Mouse (Mus musculus) stomach, postnatal 0 days (tissue): ENCODE results near the gene Cd200r1. TPM values are rescaled to one million over a fixed set of nuclear protein-coding genes. Genes with fewer than 3 reads are reported as not detected.
"Not testable (repeated sequence)": the region's sequence is repeated elsewhere in the genome, so short reads cannot be mapped to it uniquely, and the experiment has no call there.

Experiments used
- ATAC-seq: fragments of 200-750 bp; cut with Nextera tagmentation; 2 replicates; pipeline ENCODE4 v1.8.0; 2017; ENCODE audit not compliant: low FRiP score, low TSS enrichment
- DNase-seq: peaks from one replicate; pipeline ENCODE4 v3.0.0-alpha.2; 2016; ENCODE audit warnings: low spot score
- H3K27ac ChIP-seq: fragments of 300-500 bp; sonication (generic); replicated peaks from 2 replicates; pipeline ENCODE4 v1.5.1; 2014; ENCODE audit warnings: mild to moderate bottlenecking, control low read depth
- H3K27me3 ChIP-seq: fragments of 300-500 bp; sonication (generic); 2 replicates; pipeline ENCODE4 v1.6.1; 2014; ENCODE audit warnings: low read length; ENCODE audit not compliant: control insufficient read depth, insufficient read depth
- H3K36me3 ChIP-seq: fragments of 300-500 bp; sonication (generic); 2 replicates; pipeline ENCODE4 v1.6.1; 2014; ENCODE audit warnings: low read length, mixed read lengths; ENCODE audit not compliant: control insufficient read depth, insufficient read depth
- H3K4me1 ChIP-seq: fragments of 300-500 bp; sonication (generic); replicated peaks from 2 replicates; pipeline ENCODE4 v1.6.1; 2014; ENCODE audit warnings: antibody characterized with exemption; ENCODE audit not compliant: control insufficient read depth, insufficient read depth
- H3K4me2 ChIP-seq: fragments of 300-500 bp; sonication (generic); replicated peaks from 2 replicates; pipeline ENCODE4 v1.6.1; 2014; ENCODE audit warnings: low read depth, mild to moderate bottlenecking, control low read depth, moderate library complexity
- H3K4me3 ChIP-seq: fragments of 300-500 bp; sonication (generic); 2 replicates; pipeline ENCODE4 v1.5.1; 2014; ENCODE audit warnings: low read depth, low read length, control low read depth
- H3K9ac ChIP-seq: fragments of 300-500 bp; sonication (generic); 2 replicates; pipeline ENCODE4 v1.6.1; 2014; ENCODE audit warnings: mild to moderate bottlenecking, low read length, control low read depth, mixed read lengths
- H3K9me3 ChIP-seq: fragments of 300-500 bp; sonication (generic); 2 replicates; pipeline ENCODE4 v1.6.1; 2016; ENCODE audit warnings: low read length; ENCODE audit not compliant: control insufficient read depth
- CTCF ChIP-seq: IDR thresholded peaks from 2 replicates; pipeline ENCODE4 v1.5.1; 2016; ENCODE audit warnings: antibody characterized with exemption, low read depth, mild to moderate bottlenecking, moderate library complexity
- EP300 ChIP-seq: optimal IDR thresholded peaks from 2 replicates; pipeline ENCODE3; 2016; ENCODE audit warnings: antibody characterized with exemption
- WGBS: fragments of 180-500 bp; shearing (Covaris S2); extraction: QIAGEN DNeasy Blood & Tissue Kit; methylation state at CpG from one replicate; pipeline ENCODE4 v1.1.7; 2014; 5-methylcytosine and 5-hydroxymethylcytosine counted together
- polyA plus RNA-seq: library from polyadenylated mRNA; unstranded; fragments of >200 nt; fragmentation: Nextera tagmentation; extraction: Ambion mirVana; gene quantifications from 2 replicates; pipeline ENCODE4 v1.2.1, GENCODE M21; 2015

Cd200r1 gene
- polyA plus RNA-seq, 1 experiment from 2014 or later, result 1.1 TPM

- Histone ChIP-seq H3K27me3 (no peaks in the 10 kb centered on the region), H3K27ac (no peak overlapping the region), H3K4me2 (no peak overlapping the region), H3K9me3 (no peaks in the 10 kb centered on the region), H3K9ac (no peak overlapping the region), H3K4me1 (no peaks in the 10 kb centered on the region), H3K4me3 (no peak overlapping the region), H3K36me3 (no peaks in the 10 kb centered on the region)
- WGBS, result 79% methylated on average over 6 of the region's 6 CpGs
- no peak for ATAC-seq
- no peak for TF ChIP-seq EP300
- TF ChIP-seq CTCF, result no peak
- no peak for DNase-seq
Measured at GRCm38 (mm10) chr16:44812468-44813065, 47.0 kb downstream of the Cd200r1 start.

GRCm38 (mm10) chr16:44818010-44818409 lies 52.5 kb downstream of the Cd200r1 start:
- ATAC-seq (no peak), DNase-seq (no peak)
- Histone ChIP-seq H3K4me2 (no peak overlapping the region), H3K27ac (no peak overlapping the region), H3K27me3 (no peaks in the 10 kb centered on the region), H3K4me3 (no peak overlapping the region), H3K4me1 (no peaks in the 10 kb centered on the region), H3K36me3 (no peaks in the 10 kb centered on the region), H3K9me3 (no peaks in the 10 kb centered on the region), H3K9ac (no peak overlapping the region)
- WGBS, result 49% methylated on average over 1 of the region's 1 CpGs
- TF ChIP-seq EP300, result no peak
- no peak for TF ChIP-seq CTCF

- Histone ChIP-seq H3K27ac (no peak overlapping the region), H3K9me3 (no peaks in the 10 kb centered on the region), H3K4me1 (no peaks in the 10 kb centered on the region), H3K27me3 (no peaks in the 10 kb centered on the region), H3K4me2 (no peak overlapping the region), H3K9ac (no peak overlapping the region), H3K36me3 (no peaks in the 10 kb centered on the region), H3K4me3 (no peak overlapping the region)
- no peak for ATAC-seq
- no peak for TF ChIP-seq EP300
- TF ChIP-seq CTCF, result no peak
- 68% methylated on average over 4 of the region's 4 CpGs for WGBS
- no peak for DNase-seq
Measured at GRCm38 (mm10) chr16:44820545-44820944, 55.0 kb downstream of the Cd200r1 start.

DNA sequence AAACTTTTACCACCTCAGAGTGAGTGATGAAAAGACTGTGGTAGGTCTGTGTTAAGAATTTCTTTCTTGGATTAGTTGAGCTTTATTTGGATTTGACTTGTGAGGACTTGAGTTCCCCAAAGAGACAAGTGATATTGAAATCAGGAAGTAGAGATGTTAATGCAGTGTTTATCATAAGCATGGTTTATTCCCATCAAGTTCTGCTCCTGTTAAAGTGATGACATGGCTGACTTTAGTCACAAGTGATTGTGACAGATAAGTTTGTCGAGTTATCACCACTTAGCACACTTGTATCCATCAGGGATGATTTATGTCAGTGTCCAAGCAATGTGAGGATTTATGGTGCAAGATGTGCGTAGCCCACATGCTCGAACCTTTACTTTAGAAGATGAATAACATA lies 66.8 kb downstream of the Cd200r1 start:
- no peak for ATAC-seq
- DNase-seq, result no peak
- Histone ChIP-seq H3K4me2 (no peak overlapping the region), H3K36me3 (no peaks in the 10 kb centered on the region), H3K9me3 (no peaks in the 10 kb centered on the region), H3K4me3 (no peak overlapping the region), H3K27me3 (no peaks in the 10 kb centered on the region), H3K9ac (no peak overlapping the region), H3K27ac (no peak overlapping the region), H3K4me1 (no peaks in the 10 kb centered on the region)
- 41% methylated on average over 3 of the region's 3 CpGs for WGBS
- no peak for TF ChIP-seq EP300
- no peak for TF ChIP-seq CTCF

GRCm38 (mm10) chr16:44833189-44833588 lies 67.7 kb downstream of the Cd200r1 start:
- WGBS, result 32% methylated on average over 2 of the region's 2 CpGs
- ATAC-seq, H3K27ac ChIP-seq, H3K4me3 ChIP-seq, H3K36me3 ChIP-seq, H3K27me3 ChIP-seq, H3K4me1 ChIP-seq, DNase-seq, H3K9ac ChIP-seq, H3K9me3 ChIP-seq, H3K4me2 ChIP-seq: not testable (repeated sequence)

Other genes starting within 250 kb of the Cd200r1 start
- 5.9 and 6.1 TPM in 2 replicates for gene Boc, start 206.8 kb upstream of the Cd200r1 start, polyA plus RNA-seq
- gene Nepro, start 41.4 kb upstream of the Cd200r1 start, polyA plus RNA-seq, result 2.8 and 3.2 TPM in 2 replicates
- gene Gtpbp8, start 19.4 kb upstream of the Cd200r1 start, polyA plus RNA-seq, result 17.6 and 19.8 TPM in 2 replicates
- 0.11 TPM in 1 of 2 replicates, not detected in the other for gene Cd200r4, start 46.0 kb downstream of the Cd200r1 start, polyA plus RNA-seq
- 0.05 TPM in 1 of 2 replicates, not detected in the other for gene Cd200r2, start 101.4 kb downstream of the Cd200r1 start, polyA plus RNA-seq
- 0.61 and 0.93 TPM in 2 replicates for gene Cd200r3, start 177.9 kb downstream of the Cd200r1 start, polyA plus RNA-seq